Mouse (Mus musculus) neural tube, postnatal 0 days (tissue): ENCODE measurements around the gene Olfr1112. TPM values are rescaled to one million over a fixed set of nuclear protein-coding genes. Genes with fewer than 3 reads are reported as not detected.

Experiments
- polyA plus RNA-seq: library from polyadenylated mRNA; unstranded; fragments of >200 nt; fragmentation: Nextera tagmentation; extraction: Ambion mirVana; gene quantifications from 2 replicates; pipeline ENCODE4 v1.2.1, GENCODE M21; 2015

Olfr1112 gene
- polyA plus RNA-seq, result not detected in 2 replicates

DNA sequence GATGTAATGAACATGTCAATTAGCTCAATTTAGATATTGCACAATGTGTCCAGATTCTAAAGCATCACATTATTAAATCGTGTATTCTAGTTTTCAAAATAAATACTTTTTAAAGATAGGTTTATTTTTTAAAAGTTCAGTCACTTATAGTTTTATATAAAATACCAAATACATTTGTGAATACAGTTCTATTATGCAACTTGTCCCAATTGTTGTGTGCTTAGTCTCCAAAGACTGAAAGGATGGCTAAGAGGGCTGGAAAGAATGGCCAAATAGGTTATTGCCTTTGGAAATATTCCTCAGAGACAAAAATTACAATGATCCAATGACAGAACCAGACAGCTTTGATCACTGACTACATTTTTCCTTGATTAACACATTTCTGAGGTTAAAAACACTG, at the start of gene Olfr1112:
Gene Olfr1112 (plus strand): TSS at position 301 of the 400 bp plus-strand sequence.

DNA sequence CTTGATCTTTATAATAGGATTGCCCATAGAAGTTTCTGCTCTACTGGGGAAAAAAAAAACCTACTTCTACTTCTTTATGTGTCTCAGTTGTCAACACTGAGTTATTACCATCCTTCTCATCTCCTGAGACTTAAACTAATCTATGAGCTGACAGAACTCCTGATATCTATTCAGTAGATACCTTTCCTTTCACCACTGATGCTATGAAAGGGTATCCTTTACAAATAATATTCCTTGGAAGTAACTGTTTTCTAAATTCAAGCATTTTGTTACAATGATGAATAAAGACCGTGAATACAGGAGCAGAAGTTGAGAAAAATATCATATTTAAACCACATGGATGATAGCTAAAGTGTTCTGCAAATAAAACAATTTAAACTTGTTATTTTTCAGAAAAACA, 47.4 kb upstream of the Olfr1112 start, which contains the start of gene Olfr1110:
Gene Olfr1110 (minus strand): TSS at position 101 of the 400 bp plus-strand sequence.

DNA sequence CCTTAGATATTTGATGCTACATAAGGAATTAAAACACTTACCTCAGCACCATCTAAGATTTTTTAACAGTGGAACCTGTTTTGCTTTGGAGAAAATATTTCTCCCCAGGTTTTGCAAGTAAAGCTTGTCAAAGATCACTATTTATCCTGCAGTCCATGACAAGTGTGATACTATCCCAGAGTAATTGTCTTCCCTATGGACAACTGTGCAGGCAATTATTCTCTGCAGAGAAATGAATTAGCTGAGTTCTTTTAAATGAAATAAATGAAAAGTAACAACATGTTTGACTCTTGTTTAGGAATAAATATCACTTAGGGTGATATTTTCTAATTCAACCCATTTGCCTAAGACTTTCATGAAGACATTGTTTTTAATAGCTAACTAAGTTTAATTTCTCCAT, 35.1 kb upstream of the Olfr1112 start, which contains the start of gene Olfr1111:
Gene Olfr1111 (minus strand): TSS at position 101 of the 400 bp plus-strand sequence.

DNA sequence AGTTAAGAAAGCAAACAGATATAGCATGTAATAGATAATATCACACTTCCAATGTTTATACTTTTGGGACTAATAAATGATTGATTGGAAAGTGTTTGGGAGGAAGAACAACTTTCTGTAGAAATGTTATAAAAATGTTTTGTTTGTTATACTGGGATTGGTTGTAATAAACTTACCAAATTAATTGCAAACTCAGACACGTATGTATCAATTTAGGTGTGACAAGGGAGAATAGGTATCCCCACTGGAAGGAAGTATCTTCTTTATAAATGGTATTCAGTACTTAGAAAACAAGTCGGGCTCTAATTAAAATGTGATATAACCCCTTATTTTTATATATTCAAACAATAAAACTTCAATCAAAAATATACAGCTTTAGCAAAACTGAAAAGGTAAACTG, 21.1 kb downstream of the Olfr1112 start, which contains the start of gene Olfr1113:
Gene Olfr1113 (plus strand): TSS at position 301 of the 400 bp plus-strand sequence.

Other genes starting within 250 kb of the Olfr1112 start
- not detected in 2 replicates for gene Olfr1099, start 227.1 kb upstream of the Olfr1112 start, polyA plus RNA-seq
- not detected in 2 replicates for gene Olfr1100, start 207.8 kb upstream of the Olfr1112 start, polyA plus RNA-seq
- gene Olfr1101, start 196.6 kb upstream of the Olfr1112 start, polyA plus RNA-seq, result not detected in 2 replicates
- not detected in 2 replicates for gene Olfr1102, start 189.4 kb upstream of the Olfr1112 start, polyA plus RNA-seq
- gene Olfr1104, start 160.7 kb upstream of the Olfr1112 start, polyA plus RNA-seq, result not detected in 2 replicates
- gene Olfr1105, start 151.3 kb upstream of the Olfr1112 start, polyA plus RNA-seq, result not detected in 2 replicates
- not detected in 2 replicates for gene Olfr1106, start 135.5 kb upstream of the Olfr1112 start, polyA plus RNA-seq
- gene Olfr1107, start 112.0 kb upstream of the Olfr1112 start, polyA plus RNA-seq, result not detected in 2 replicates
- not detected in 2 replicates for gene Olfr1109, start 91.8 kb upstream of the Olfr1112 start, polyA plus RNA-seq
- gene Olfr259, start 73.2 kb upstream of the Olfr1112 start, polyA plus RNA-seq, result not detected in 2 replicates
- gene Olfr1110, start 47.5 kb upstream of the Olfr1112 start, polyA plus RNA-seq, result not detected in 2 replicates
- not detected in 2 replicates for gene Olfr1111, start 35.2 kb upstream of the Olfr1112 start, polyA plus RNA-seq
- not detected in 2 replicates for gene Olfr1113, start 21.2 kb downstream of the Olfr1112 start, polyA plus RNA-seq
- gene Olfr1115, start 60.2 kb downstream of the Olfr1112 start, polyA plus RNA-seq, result not detected in 2 replicates
- gene Olfr1116, start 79.7 kb downstream of the Olfr1112 start, polyA plus RNA-seq, result not detected in 2 replicates
- gene Olfr1118, start 119.8 kb downstream of the Olfr1112 start, polyA plus RNA-seq, result not detected in 2 replicates
- gene Olfr1120, start 167.0 kb downstream of the Olfr1112 start, polyA plus RNA-seq, result not detected in 2 replicates
- gene Olfr1121, start 182.1 kb downstream of the Olfr1112 start, polyA plus RNA-seq, result not detected in 2 replicates
- not detected in 2 replicates for gene Olfr1122, start 198.1 kb downstream of the Olfr1112 start, polyA plus RNA-seq
- not detected in 2 replicates for gene Olfr1123, start 228.8 kb downstream of the Olfr1112 start, polyA plus RNA-seq
- 0.06 and 0.11 TPM in 2 replicates for gene Olfr1124, start 242.5 kb downstream of the Olfr1112 start, polyA plus RNA-seq